Mouse (Mus musculus) erythroblast, embryonic 14.5 days (primary cell): ENCODE results near the gene Dusp15.

Source experiments
- GATA1 ChIP-seq: IDR thresholded peaks from 2 replicates; pipeline ENCODE4 v1.6.1; 2012; ENCODE audit warnings: low read length, inconsistent platforms, mixed read lengths
- TAL1 ChIP-seq: IDR thresholded peaks from 3 replicates; pipeline ENCODE4 v1.6.1; 2012; ENCODE audit warnings: low read length, inconsistent platforms, mixed read lengths

GRCm38 (mm10) chr2:152976991-152977390 is 25.5 kb upstream of the Dusp15 start:
- no peak for TF ChIP-seq TAL1
- TF ChIP-seq GATA1, result no peak
